Mouse (Mus musculus) cerebellum, adult (tissue): ENCODE data around the gene Setd3.

ENCODE experiments used
- ATAC-seq: cut with Nextera tagmentation; 2 replicates; pipeline ENCODE4 v1.9.2; 2017; ENCODE audit warnings: mild to moderate bottlenecking, moderate library complexity, mixed read lengths; ENCODE audit not compliant: insufficient number of reproducible peaks, low FRiP score, low TSS enrichment

Setd3 gene

DNA sequence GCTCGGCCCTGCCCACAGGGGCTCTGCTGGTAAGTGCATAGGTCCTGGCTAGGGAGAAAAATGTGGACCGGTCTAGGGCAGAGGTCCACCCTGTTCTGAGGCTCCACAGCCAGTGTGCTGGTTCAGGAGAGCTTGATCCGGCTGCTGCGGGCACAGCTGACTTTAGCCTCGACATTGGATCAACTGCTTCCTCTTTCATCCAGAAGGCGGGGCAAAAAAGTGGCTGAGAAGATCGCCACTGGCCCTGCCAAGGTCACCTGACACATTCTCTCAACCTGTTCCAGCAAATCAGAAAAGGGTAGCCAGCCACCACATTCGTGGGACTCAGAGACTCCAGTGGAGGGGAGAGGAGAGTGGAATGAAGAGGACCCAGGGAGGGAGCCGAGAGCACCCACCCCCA, 90.9 kb downstream of the Setd3 start:
- ATAC-seq: no peak

DNA sequence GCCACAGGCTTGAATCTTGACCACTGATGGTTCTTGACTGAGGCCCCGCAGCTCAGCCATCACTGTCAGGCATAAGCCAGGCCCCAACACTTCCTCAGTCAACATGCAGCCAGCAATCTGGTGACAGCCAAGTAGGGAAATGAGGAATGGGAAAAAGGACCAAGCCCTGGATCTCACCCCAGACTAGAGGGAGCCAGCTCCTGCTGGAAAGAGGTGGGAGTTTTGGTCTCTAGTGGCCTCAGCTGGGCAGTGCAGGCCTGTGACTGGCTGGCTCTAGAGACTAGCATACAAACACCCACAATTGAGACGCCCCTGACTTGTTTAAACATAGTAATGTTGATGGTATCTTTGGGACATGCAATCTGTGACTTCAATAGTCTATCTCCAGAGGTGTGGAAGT, 91.6 kb downstream of the Setd3 start:
- no peak for ATAC-seq

- no peak for ATAC-seq
Measured at GRCm38 (mm10) chr12:108078122-108078752, 100.9 kb downstream of the Setd3 start.

DNA sequence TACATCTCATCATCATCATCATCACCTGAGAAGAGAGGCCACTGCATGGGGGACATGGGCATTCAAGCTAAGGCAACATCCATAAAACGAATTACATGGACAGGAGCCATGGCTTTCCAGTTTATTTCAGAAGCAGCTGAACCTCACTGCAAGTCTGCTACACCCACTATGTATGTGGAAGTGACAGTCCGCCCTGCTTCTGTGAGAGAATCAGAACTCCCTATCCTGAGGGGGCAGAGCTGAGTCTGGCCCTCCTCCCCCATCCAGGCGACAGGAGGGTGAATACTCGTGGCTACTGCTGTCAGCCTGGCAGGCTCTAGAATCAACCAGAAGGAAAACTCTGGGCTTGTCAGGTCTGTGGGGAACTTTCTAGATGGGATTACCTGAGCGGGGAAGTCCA, 106.2 kb downstream of the Setd3 start:
- ATAC-seq: no peak

DNA sequence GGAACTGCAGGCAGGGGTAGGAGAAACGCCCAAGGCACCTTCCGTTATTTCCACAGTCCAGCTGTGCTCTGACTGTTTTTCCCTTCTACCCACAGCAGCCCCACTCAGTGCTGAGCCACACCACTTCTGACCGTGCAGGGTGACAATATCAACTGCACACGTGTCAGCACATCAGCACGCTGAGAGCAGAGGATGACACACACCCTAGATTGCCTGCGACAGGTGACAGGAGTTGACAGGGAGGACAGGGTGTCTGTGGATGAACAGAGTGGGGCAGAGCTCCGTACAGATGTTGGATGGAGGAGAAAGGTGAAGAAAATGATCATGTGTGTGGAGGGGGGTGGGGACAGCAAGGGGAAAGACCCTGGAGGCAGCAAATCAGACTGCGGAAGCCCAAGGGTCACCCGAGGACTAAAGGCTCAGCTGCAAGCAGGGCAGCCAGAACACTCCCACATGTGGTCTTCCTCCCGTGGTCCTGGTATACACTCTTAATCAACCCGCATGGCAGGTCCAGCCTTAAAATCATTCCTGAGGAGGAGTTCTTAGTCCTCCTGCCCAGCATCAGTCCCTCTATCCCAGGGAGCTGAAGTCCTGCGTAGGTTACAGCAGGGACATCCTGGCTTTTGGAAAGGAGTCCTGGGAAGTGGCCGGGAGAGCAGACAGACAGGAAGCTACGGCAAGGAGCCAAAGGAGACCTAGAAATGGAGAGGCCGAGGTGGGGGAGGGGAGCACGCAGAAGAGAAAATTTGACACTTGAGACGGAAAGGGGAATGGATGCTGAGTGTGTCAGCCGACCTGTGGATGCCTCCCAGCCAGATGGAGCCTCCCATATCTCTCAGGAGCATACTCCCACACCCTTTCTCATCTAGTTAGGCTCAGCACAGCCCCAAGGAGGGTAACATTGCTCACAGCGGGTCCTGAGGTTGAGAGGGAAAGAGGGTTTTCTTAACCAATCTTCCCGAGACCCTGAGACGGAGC, 108.1 kb downstream of the Setd3 start:
- no peak for ATAC-seq

DNA sequence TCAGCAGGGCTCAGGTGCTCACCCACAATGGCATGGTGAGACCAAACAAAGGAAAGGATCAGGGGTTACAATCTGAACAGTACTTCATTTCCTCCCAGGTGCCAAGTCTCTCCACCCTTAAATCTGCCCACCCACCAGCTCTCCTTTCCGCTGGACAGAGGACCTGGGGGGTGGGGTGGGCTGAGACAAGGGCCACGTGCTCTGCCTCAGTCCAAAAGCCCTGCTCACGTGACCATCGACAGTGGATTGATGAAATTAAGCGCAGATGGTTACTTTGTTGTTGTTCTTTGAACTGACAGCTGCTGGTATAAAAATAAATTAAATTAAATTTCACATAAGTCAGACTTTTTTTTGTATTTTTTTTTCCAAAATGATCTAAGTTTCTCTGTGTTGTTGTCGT, 109.6 kb downstream of the Setd3 start:
- ATAC-seq: no peak

DNA sequence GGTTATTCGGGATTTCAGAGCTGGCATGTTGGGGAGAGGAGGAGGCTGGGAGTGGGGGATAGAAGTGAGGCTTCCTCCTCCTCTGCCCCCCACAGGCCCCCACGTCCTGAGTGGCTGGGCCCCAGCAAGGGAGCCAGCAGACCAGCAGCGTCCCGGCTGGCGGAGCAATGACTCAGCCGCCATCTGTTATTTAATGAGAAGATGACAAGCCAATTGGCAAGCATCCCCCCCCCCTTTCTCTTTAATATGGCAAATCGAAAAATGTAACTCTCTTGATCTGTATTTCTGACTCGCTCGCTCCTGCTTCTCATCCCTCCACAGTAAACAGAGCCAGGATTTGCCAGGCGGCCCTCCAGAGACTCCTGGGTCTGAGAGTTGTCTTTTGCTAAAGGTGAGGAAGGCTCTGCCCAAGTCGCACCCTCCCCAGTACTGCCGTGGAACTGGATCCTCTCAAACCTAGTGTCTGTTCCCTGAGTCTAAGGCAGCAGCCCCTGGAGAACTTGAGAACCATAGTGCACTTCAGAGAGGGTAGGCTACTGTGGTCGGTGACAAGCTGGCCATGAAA, 111.2 kb downstream of the Setd3 start:
- peak; percentile 74 for ATAC-seq

DNA sequence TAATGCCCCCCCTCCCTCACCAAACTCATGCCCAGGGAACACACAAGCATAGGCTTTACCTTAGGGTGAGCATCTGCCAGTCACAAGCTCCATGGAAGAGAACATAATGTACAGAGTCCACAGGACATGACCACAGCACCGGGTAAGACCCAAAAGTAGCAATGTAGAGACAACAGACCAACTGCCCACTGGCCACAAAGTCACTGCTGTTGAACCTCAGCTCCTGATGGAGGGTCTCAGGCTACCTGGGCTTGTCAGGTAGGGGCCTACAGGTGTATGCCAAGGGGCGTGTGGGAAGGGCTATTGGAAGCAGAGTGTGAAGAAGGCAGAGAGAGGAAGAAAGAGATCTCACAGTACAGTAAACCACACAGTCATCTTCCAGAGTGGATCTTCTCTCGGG, 111.9 kb downstream of the Setd3 start:
- no peak; the same call in 1 of the 2 replicates for ATAC-seq

- no peak for ATAC-seq
Measured at GRCm38 (mm10) chr12:108064396-108064998, 114.6 kb downstream of the Setd3 start.

GRCm38 (mm10) chr12:108063986-108064385, 115.1 kb downstream of the Setd3 start:
- no peak for ATAC-seq

DNA sequence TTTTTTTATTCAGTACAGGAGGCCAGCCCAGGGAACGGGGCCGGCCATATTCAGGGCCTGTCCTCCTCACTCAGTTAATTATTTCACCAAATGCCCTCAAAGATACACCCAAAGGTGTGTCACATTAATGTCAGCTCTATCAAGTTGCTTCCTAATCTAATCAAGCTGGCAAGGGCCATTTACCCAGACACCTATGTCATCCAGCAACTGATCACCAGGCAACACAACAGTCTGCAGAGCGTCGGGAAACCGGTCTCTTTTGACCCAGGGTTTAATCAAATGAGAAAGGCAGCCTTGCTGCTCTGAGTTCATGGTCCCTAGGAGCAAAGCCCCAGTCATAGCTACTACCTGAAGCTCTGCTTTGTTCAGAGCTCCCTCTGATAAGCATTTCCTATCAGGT, 117.0 kb downstream of the Setd3 start:
- no peak for ATAC-seq

GRCm38 (mm10) chr12:108061661-108062060, 117.5 kb downstream of the Setd3 start:
- ATAC-seq: peak; percentile 67
